Mouse (Mus musculus) liver, embryonic 14.5 days (tissue): ENCODE measurements around the gene Foxf1.

Experiments used
- CTCF ChIP-seq: IDR thresholded peaks from 2 replicates; pipeline ENCODE4 v1.5.1; 2016; ENCODE audit warnings: antibody characterized with exemption, low read depth, control low read depth
- EP300 ChIP-seq: IDR thresholded peaks from 2 replicates; pipeline ENCODE4 v1.6.1; 2016; ENCODE audit warnings: antibody characterized with exemption, low read depth

DNA sequence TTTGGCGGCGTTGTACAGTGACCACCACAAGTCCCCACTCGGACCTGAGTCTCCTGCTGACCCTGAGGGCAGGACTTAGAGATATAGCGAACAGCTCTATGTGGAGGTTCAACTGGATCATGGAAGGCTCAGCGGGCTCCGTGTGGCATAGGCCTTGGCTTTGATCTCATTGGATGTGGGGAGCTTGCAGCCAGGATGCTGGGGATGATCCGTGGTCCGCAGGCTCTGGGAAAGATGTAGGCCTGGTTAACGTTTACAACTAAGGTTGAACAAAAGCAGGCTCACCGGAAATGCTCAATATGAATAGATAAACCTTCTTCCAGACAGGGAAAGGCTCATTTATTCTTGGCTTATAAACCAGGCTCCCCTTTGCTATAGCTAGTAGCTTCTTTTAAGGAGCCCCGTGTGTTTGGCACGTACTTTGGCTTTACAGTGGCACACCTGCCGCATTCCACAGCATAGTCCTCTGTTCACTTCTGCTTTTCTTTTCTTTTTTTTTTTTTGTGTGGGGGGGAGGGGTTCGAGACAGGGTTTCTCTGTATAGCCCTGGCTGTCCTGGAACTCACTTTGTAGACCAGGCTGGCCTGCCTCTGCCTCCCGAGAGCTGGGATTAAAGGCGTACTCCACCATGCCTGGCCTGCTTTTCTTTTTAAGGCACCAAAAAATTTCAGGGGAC is 45.2 kb downstream of the Foxf1 start:
- TF ChIP-seq CTCF = no peak
- no peak for TF ChIP-seq EP300
